Mouse (Mus musculus): Measurements from ENCODE around the gene Cetn4. TPM values are rescaled to one million over a fixed set of nuclear protein-coding genes. Genes with fewer than 3 reads are reported as not detected.
A peak's percentile ranks its signal among the peaks of the same experiment; 100 is the strongest.

Cetn4 gene
- polyA plus RNA-seq, 1 experiment from 2014 or later: 6.5 TPM

GRCm38 (mm10) chr3:37329963-37330362 lies 17.5 kb upstream of the Cetn4 start:
- Histone ChIP-seq H3K4me2 (replicated peaks; ENCODE audit: low read depth, low read length) (no peak overlapping the region), H3K36me3 (ENCODE audit: insufficient read depth, low read length) (no peaks in the 10 kb centered on the region), H3K9me3 (ENCODE audit: low read length) (no peaks in the 10 kb centered on the region), H3K4me3 (ENCODE audit: low read depth, low read length) (no peak overlapping the region), H3K9ac (replicated peaks; ENCODE audit: low read depth) (no peak overlapping the region), H3K4me1 (ENCODE audit: insufficient read depth, low read depth, low read length) (peaks cover 5% of the 10 kb centered on the region), H3K27me3 (replicated peaks; ENCODE audit: insufficient read depth, low read length) (no peaks in the 10 kb centered on the region), H3K27ac (ENCODE audit: low read length) (0 out of 2 replicates have a peak overlapping the region, but pooled peaks have one; percentile 20)
- TF ChIP-seq EP300 (IDR thresholded peaks at IDR 0.05): no peak
- no peak for TF ChIP-seq CTCF (IDR thresholded peaks at IDR 0.05)
- 75% methylated on average over 1 of the region's 1 CpGs for WGBS
- DNase-seq (ENCODE audit: low spot score): peak; percentile 44
- ATAC-seq: no peak

GRCm38 (mm10) chr3:37328489-37328888 lies 16.0 kb upstream of the Cetn4 start:
- no peak overlapping the region for H3K9ac ChIP-seq (replicated peaks; ENCODE audit: low read depth)
- peak; percentile 22 for DNase-seq (ENCODE audit: low spot score)
- no peak for ATAC-seq
- H3K36me3 ChIP-seq (ENCODE audit: insufficient read depth, low read length): no peaks in the 10 kb centered on the region
- H3K4me2 ChIP-seq (replicated peaks; ENCODE audit: low read depth, low read length): no peak overlapping the region
- TF ChIP-seq EP300 (IDR thresholded peaks at IDR 0.05): no peak
- no peak for TF ChIP-seq CTCF (IDR thresholded peaks at IDR 0.05)
- 41% methylated on average over 2 of the region's 2 CpGs for WGBS
- H3K27ac ChIP-seq (ENCODE audit: low read length): peak overlapping the region; percentile 16; the same call in 1 of the 2 replicates
- peaks cover 5% of the 10 kb centered on the region for H3K4me1 ChIP-seq (ENCODE audit: insufficient read depth, low read depth, low read length)
- no peaks in the 10 kb centered on the region for H3K9me3 ChIP-seq (ENCODE audit: low read length)
- no peak overlapping the region for H3K4me3 ChIP-seq (ENCODE audit: low read depth, low read length)
- H3K27me3 ChIP-seq (replicated peaks; ENCODE audit: insufficient read depth, low read length): no peaks in the 10 kb centered on the region

- no peak for DNase-seq (ENCODE audit: low spot score)
- ATAC-seq: no peak
- whole genome bisulfite sequencing: 75% methylated on average over 3 of the region's 3 CpGs
These were observed 14.1 kb upstream of the Cetn4 start for GRCm38 (mm10) chr3:37326627-37327026.

GRCm38 (mm10) chr3:37325317-37326112 lies 13.0 kb upstream of the Cetn4 start:
- 68% methylated on average over 5 of the region's 5 CpGs for WGBS
- Histone ChIP-seq H3K36me3 (ENCODE audit: insufficient read depth, low read length) (no peaks in the 10 kb centered on the region), H3K4me3 (ENCODE audit: low read depth, low read length) (no peak overlapping the region), H3K27me3 (replicated peaks; ENCODE audit: insufficient read depth, low read length) (no peaks in the 10 kb centered on the region), H3K9ac (replicated peaks; ENCODE audit: low read depth) (no peak overlapping the region), H3K4me2 (replicated peaks; ENCODE audit: low read depth, low read length) (no peak overlapping the region), H3K27ac (ENCODE audit: low read length) (no peak overlapping the region; the same call in 1 of the 2 replicates), H3K9me3 (ENCODE audit: low read length) (no peaks in the 10 kb centered on the region), H3K4me1 (ENCODE audit: insufficient read depth, low read depth, low read length) (peaks cover 5% of the 10 kb centered on the region)
- DNase-seq (ENCODE audit: low spot score): peak; percentile 50
- TF ChIP-seq CTCF (IDR thresholded peaks at IDR 0.05): no peak
- peak; percentile 32; the same call in 1 of the 2 replicates for ATAC-seq

More at GRCm38 (mm10) chr3:37326627-37327026, 14.1 kb upstream of the Cetn4 start:
- no peak overlapping the region for H3K4me2 ChIP-seq (replicated peaks; ENCODE audit: low read depth, low read length)
- H3K27ac ChIP-seq (ENCODE audit: low read length): no peak overlapping the region
- no peaks in the 10 kb centered on the region for H3K9me3 ChIP-seq (ENCODE audit: low read length)
- H3K4me3 ChIP-seq (ENCODE audit: low read depth, low read length): no peak overlapping the region
- H3K36me3 ChIP-seq (ENCODE audit: insufficient read depth, low read length): no peaks in the 10 kb centered on the region
- H3K4me1 ChIP-seq (ENCODE audit: insufficient read depth, low read depth, low read length): peaks cover 5% of the 10 kb centered on the region
- TF ChIP-seq CTCF (IDR thresholded peaks at IDR 0.05) (no peak), EP300 (IDR thresholded peaks at IDR 0.05) (no peak)
- no peaks in the 10 kb centered on the region for H3K27me3 ChIP-seq (replicated peaks; ENCODE audit: insufficient read depth, low read length)
- no peak overlapping the region for H3K9ac ChIP-seq (replicated peaks; ENCODE audit: low read depth)

GRCm38 (mm10) chr3:37324310-37324709 lies 11.8 kb upstream of the Cetn4 start:
- Histone ChIP-seq H3K36me3 (ENCODE audit: insufficient read depth, low read length) (no peaks in the 10 kb centered on the region), H3K27ac (ENCODE audit: low read length) (no peak overlapping the region), H3K9me3 (ENCODE audit: low read length) (no peaks in the 10 kb centered on the region), H3K9ac (replicated peaks; ENCODE audit: low read depth) (no peak overlapping the region), H3K4me1 (ENCODE audit: insufficient read depth, low read depth, low read length) (peaks cover 5% of the 10 kb centered on the region), H3K4me2 (replicated peaks; ENCODE audit: low read depth, low read length) (no peak overlapping the region), H3K27me3 (replicated peaks; ENCODE audit: insufficient read depth, low read length) (no peaks in the 10 kb centered on the region), H3K4me3 (ENCODE audit: low read depth, low read length) (no peak overlapping the region)
- TF ChIP-seq EP300 (IDR thresholded peaks at IDR 0.05): no peak
- peak; percentile 75 for TF ChIP-seq CTCF (IDR thresholded peaks at IDR 0.05)
- DNase-seq (ENCODE audit: low spot score) (peak; percentile 71), ATAC-seq (peak; percentile 43)
- 33% methylated on average over 3 of the region's 3 CpGs for WGBS

- no peaks in the 10 kb centered on the region for H3K36me3 ChIP-seq (ENCODE audit: insufficient read depth, low read length)
- 91% methylated on average over 1 of the region's 1 CpGs for WGBS
- no peaks in the 10 kb centered on the region; the same call in 1 of the 2 replicates for H3K4me1 ChIP-seq (ENCODE audit: insufficient read depth, low read depth, low read length)
- no peaks in the 10 kb centered on the region for H3K9me3 ChIP-seq (ENCODE audit: low read length)
- H3K4me3 ChIP-seq (ENCODE audit: low read depth, low read length): no peak overlapping the region
- ATAC-seq: no peak
- H3K27ac ChIP-seq (ENCODE audit: low read length): no peak overlapping the region
- no peak for TF ChIP-seq EP300 (IDR thresholded peaks at IDR 0.05)
- no peak for TF ChIP-seq CTCF (IDR thresholded peaks at IDR 0.05)
- H3K4me2 ChIP-seq (replicated peaks; ENCODE audit: low read depth, low read length): no peak overlapping the region
- DNase-seq (ENCODE audit: low spot score): no peak
- no peaks in the 10 kb centered on the region for H3K27me3 ChIP-seq (replicated peaks; ENCODE audit: insufficient read depth, low read length)
- H3K9ac ChIP-seq (replicated peaks; ENCODE audit: low read depth): no peak overlapping the region
These were observed 3.7 kb upstream of the Cetn4 start for GRCm38 (mm10) chr3:37316233-37316632.

All from lung, postnatal 0 days (tissue).